Mouse (Mus musculus) myocyte (in vitro differentiated cells): ENCODE data around the gene Runx2. TPM values are rescaled to one million over a fixed set of nuclear protein-coding genes. Genes with fewer than 3 reads are reported as not detected.

ENCODE experiments used
- H3K27me3 ChIP-seq: one replicate; pipeline ENCODE4 v1.6.1; 2011; ENCODE audit not compliant: control insufficient read depth, insufficient read depth, insufficient read length
- H3K36me3 ChIP-seq: one replicate; pipeline ENCODE4 v1.6.1; 2011; ENCODE audit not compliant: control insufficient read depth, insufficient read depth
- H3K4me2 ChIP-seq: one replicate; pipeline ENCODE4 v1.6.1; 2011; ENCODE audit warnings: low read depth, control low read depth
- H3K4me3 ChIP-seq: one replicate; pipeline ENCODE4 v1.5.1; 2011; ENCODE audit warnings: mild to moderate bottlenecking, control low read depth, moderate library complexity
- H3K79me2 ChIP-seq: one replicate; pipeline ENCODE4 v1.6.1; 2011; ENCODE audit not compliant: control insufficient read depth, insufficient read depth
- H3ac ChIP-seq: one replicate; pipeline ENCODE4 v1.6.1; 2011; ENCODE audit not compliant: control insufficient read depth, insufficient read length
- CEBPB ChIP-seq: IDR thresholded peaks from 2 replicates; pipeline ENCODE4 v1.6.1; 2011; ENCODE audit warnings: mild to moderate bottlenecking, moderate library complexity; ENCODE audit not compliant: poor library complexity, insufficient read depth, severe bottlenecking
- E2F4 ChIP-seq: IDR thresholded peaks from one replicate; pipeline ENCODE4 v1.6.1; 2011; ENCODE audit warnings: mild to moderate bottlenecking, control low read depth, moderate library complexity; ENCODE audit not compliant: insufficient read depth
- MAX ChIP-seq: IDR thresholded peaks from one replicate; pipeline ENCODE4 v1.6.1; 2011; ENCODE audit warnings: low read depth, mild to moderate bottlenecking, control low read depth
- MYOD1 ChIP-seq, 3 experiments: IDR thresholded peaks; one replicate each; pipeline ENCODE4 v1.6.1; 2011; ENCODE audit warnings: control low read depth in 2 of 3, low read depth in 2 of 3, mild to moderate bottlenecking in 2 of 3, moderate library complexity in 1 of 3; ENCODE audit not compliant: insufficient read length in 2 of 3, control insufficient read depth in 1 of 3
- MYOG ChIP-seq, 3 experiments: IDR thresholded peaks; one replicate each; pipeline ENCODE4 v1.6.1; 2011; ENCODE audit warnings: control low read depth in 2 of 3, low read depth in 2 of 3, mild to moderate bottlenecking in 2 of 3; ENCODE audit not compliant: insufficient read length in 2 of 3, control insufficient read depth in 1 of 3, insufficient read depth in 1 of 3
- POLR2A ChIP-seq: IDR thresholded peaks from one replicate; pipeline ENCODE4 v1.6.1; 2011; ENCODE audit warnings: low read depth, mild to moderate bottlenecking, control low read depth, moderate library complexity; ENCODE audit not compliant: insufficient read length
- POLR2AphosphoS2 ChIP-seq: IDR thresholded peaks from one replicate; pipeline ENCODE4 v1.6.1; 2011; ENCODE audit warnings: low read depth, control low read depth; ENCODE audit not compliant: insufficient read length
- REST ChIP-seq: IDR thresholded peaks from one replicate; pipeline ENCODE4 v1.6.1; 2011; ENCODE audit warnings: mild to moderate bottlenecking, control low read depth, moderate library complexity; ENCODE audit not compliant: insufficient read depth, insufficient read length
- SRF ChIP-seq: IDR thresholded peaks from one replicate; pipeline ENCODE4 v1.6.1; 2011; ENCODE audit warnings: low read depth; ENCODE audit not compliant: control insufficient read depth, insufficient read length
- TCF12 ChIP-seq: IDR thresholded peaks from one replicate; pipeline ENCODE4 v1.6.1; 2011; ENCODE audit warnings: mild to moderate bottlenecking, control low read depth; ENCODE audit not compliant: poor library complexity, insufficient read depth, severe bottlenecking
- TCF3 ChIP-seq: IDR thresholded peaks from one replicate; pipeline ENCODE4 v1.6.1; 2011; ENCODE audit warnings: low read depth, control low read depth; ENCODE audit not compliant: insufficient read length
- USF1 ChIP-seq: IDR thresholded peaks from one replicate; pipeline ENCODE4 v1.6.1; 2011; ENCODE audit warnings: low read depth, mild to moderate bottlenecking, control low read depth, moderate library complexity
- polyA plus RNA-seq: library from polyadenylated mRNA; unstranded; fragments of >200 nt; fragmentation: generic; extraction: Trizol; gene quantifications from one replicate; pipeline ENCODE4 v1.2.1, GENCODE M21; 2012; ENCODE audit warnings: missing spikeins

Runx2 gene
- polyA plus RNA-seq, 1 experiment = 6.7 TPM

DNA sequence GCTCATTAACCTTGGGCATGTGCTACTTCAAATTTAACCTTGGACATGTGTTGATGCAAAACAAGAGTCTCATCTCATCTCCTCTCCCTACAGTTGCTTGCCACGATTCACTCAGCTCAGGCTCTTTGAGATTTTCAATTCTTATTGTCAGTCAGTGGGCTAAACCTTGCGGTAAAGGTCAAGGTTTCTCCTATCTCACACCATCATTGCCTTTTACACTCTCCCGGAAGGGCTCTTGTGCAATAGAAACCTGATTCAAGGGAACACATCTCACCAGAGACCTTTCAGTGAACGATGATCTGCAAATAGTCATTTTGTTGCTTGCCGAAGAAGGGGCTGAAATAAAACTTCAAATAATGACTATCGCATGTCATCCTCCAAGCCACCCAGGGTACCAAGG is 354.4 kb downstream of the Runx2 start:
- H3K79me2 ChIP-seq = no peaks in the 10 kb centered on the region
- H3K27me3 ChIP-seq = no peaks in the 10 kb centered on the region
- H3K4me2 ChIP-seq = no peak overlapping the region
- no peak overlapping the region for H3K4me3 ChIP-seq
- H3K36me3 ChIP-seq = no peaks in the 10 kb centered on the region
- no peak overlapping the region for H3ac ChIP-seq
- TF ChIP-seq TCF12 = no peak
- TF ChIP-seq CEBPB = no peak
- TF ChIP-seq POLR2A = no peak
- no peak for TF ChIP-seq MYOD1 (IDR thresholded peaks at IDR 0.05; ENCODE audit: control insufficient read depth in 1 of 3, insufficient read length in 2 of 3, low read depth in 2 of 3)
- TF ChIP-seq TCF3 = no peak
- no peak for TF ChIP-seq SRF
- TF ChIP-seq REST = no peak
- no peak for TF ChIP-seq POLR2AphosphoS2
- no peak for TF ChIP-seq USF1
- TF ChIP-seq MYOG (IDR thresholded peaks at IDR 0.05; ENCODE audit: control insufficient read depth in 1 of 3, insufficient read depth in 1 of 3, insufficient read length in 2 of 3, low read depth in 2 of 3) = no peak
- TF ChIP-seq E2F4 = no peak
- TF ChIP-seq MAX = no peak

DNA sequence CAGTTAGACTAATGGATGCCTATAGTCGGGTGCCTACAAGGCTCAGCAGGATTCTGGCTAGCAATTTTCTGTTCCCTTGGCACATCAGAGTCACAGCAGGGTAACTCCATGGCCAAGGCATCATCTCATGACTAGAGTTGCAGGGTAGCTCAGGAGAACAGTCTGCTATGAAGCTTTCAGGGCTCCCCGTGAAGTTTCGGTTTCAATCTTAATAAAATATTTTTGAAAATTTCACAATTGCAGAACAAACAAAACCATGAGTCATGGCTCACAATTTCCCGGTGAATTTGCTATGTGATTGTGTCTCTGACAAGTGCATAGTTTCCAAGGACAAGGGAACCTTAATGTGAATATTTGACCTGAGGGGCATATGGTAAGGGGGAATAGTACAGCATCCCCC is 355.6 kb downstream of the Runx2 start:
- Histone ChIP-seq H3K36me3 (no peaks in the 10 kb centered on the region), H3K4me3 (no peak overlapping the region), H3ac (no peak overlapping the region), H3K4me2 (peak overlapping the region; percentile 19), H3K79me2 (no peaks in the 10 kb centered on the region), H3K27me3 (no peaks in the 10 kb centered on the region)
- TF ChIP-seq CEBPB (0 out of 2 replicates have a peak, but pooled peaks have one; percentile 12), E2F4 (no peak), USF1 (no peak)

DNA sequence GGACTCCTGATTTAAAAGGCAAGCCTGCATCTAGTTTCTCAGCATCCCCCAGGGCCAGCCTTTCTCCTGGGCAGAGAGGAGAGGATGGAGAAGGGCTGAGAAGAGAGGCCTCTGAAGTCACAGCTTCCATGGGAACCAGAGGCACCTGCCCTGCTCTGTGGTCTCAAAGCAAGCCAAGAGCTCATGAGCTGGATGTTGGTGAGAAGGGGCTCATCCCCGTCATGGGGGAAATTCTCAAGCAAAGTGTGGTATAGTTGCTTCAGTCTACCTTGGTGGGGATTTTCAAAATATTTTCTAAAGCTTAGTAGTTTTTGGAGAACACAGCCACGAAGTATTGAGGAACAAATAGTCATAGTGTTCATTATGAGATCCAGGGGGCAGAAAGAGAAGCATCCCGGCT is 357.9 kb downstream of the Runx2 start:
- no peaks in the 10 kb centered on the region for H3K79me2 ChIP-seq
- H3ac ChIP-seq = no peak overlapping the region
- H3K27me3 ChIP-seq = no peaks in the 10 kb centered on the region
- H3K36me3 ChIP-seq = no peaks in the 10 kb centered on the region
- TF ChIP-seq MYOD1 (IDR thresholded peaks at IDR 0.05; ENCODE audit: control insufficient read depth in 1 of 3, insufficient read length in 2 of 3, low read depth in 2 of 3) = no peak
- no peak overlapping the region for H3K4me2 ChIP-seq
- no peak overlapping the region for H3K4me3 ChIP-seq

- TF ChIP-seq TCF12 (no peak), CEBPB (no peak), TCF3 (no peak), POLR2AphosphoS2 (no peak), MAX (no peak), POLR2A (no peak), REST (no peak), E2F4 (no peak), SRF (no peak), USF1 (no peak), MYOG (IDR thresholded peaks at IDR 0.05; ENCODE audit: control insufficient read depth in 1 of 3, insufficient read depth in 1 of 3, insufficient read length in 2 of 3, low read depth in 2 of 3) (no peak), MYOD1 (IDR thresholded peaks at IDR 0.05; ENCODE audit: control insufficient read depth in 1 of 3, insufficient read length in 2 of 3, low read depth in 2 of 3) (no peak)
Measured at GRCm38 (mm10) chr17:44455681-44456600, 358.7 kb downstream of the Runx2 start.

GRCm38 (mm10) chr17:44449915-44450471 is 364.6 kb downstream of the Runx2 start:
- Histone ChIP-seq H3ac (no peak overlapping the region), H3K27me3 (no peaks in the 10 kb centered on the region), H3K79me2 (no peaks in the 10 kb centered on the region), H3K4me3 (no peak overlapping the region), H3K4me2 (no peak overlapping the region), H3K36me3 (no peaks in the 10 kb centered on the region)
- TF ChIP-seq USF1 = no peak
- no peak for TF ChIP-seq MYOG (IDR thresholded peaks at IDR 0.05; ENCODE audit: control insufficient read depth in 1 of 3, insufficient read depth in 1 of 3, insufficient read length in 2 of 3, low read depth in 2 of 3)
- TF ChIP-seq E2F4 = no peak
- TF ChIP-seq REST = no peak
- no peak for TF ChIP-seq TCF12
- TF ChIP-seq TCF3 = no peak
- TF ChIP-seq CEBPB = no peak
- TF ChIP-seq MYOD1 (IDR thresholded peaks at IDR 0.05; ENCODE audit: control insufficient read depth in 1 of 3, insufficient read length in 2 of 3, low read depth in 2 of 3) = no peak
- no peak for TF ChIP-seq MAX
- TF ChIP-seq POLR2AphosphoS2 = no peak
- no peak for TF ChIP-seq SRF
- TF ChIP-seq POLR2A = no peak

More at GRCm38 (mm10) chr17:44455681-44456600, 358.7 kb downstream of the Runx2 start:
- no peak overlapping the region for H3ac ChIP-seq
- no peak overlapping the region for H3K4me2 ChIP-seq
- H3K4me3 ChIP-seq = no peak overlapping the region
- H3K36me3 ChIP-seq = no peaks in the 10 kb centered on the region
- no peaks in the 10 kb centered on the region for H3K27me3 ChIP-seq
- H3K79me2 ChIP-seq = no peaks in the 10 kb centered on the region
